Mouse (Mus musculus) bone marrow, adult 2 months (tissue): Measurements from ENCODE around the gene Catsper4.
A peak's percentile ranks its signal among the peaks of the same experiment; 100 is the strongest.

Source experiments
- CTCF ChIP-seq: fragments of 200-500 bp; IDR thresholded peaks from 2 replicates; pipeline ENCODE4 v1.5.1; 2011; ENCODE audit warnings: low read length, control low read depth; ENCODE audit not compliant: control insufficient read depth, insufficient read depth
- POLR2A ChIP-seq: fragments of 200-500 bp; IDR thresholded peaks from 2 replicates; pipeline ENCODE4 v1.6.1; 2011; ENCODE audit warnings: low read depth, mild to moderate bottlenecking, control low read depth, low read length, borderline replicate concordance; ENCODE audit not compliant: control insufficient read depth

DNA sequence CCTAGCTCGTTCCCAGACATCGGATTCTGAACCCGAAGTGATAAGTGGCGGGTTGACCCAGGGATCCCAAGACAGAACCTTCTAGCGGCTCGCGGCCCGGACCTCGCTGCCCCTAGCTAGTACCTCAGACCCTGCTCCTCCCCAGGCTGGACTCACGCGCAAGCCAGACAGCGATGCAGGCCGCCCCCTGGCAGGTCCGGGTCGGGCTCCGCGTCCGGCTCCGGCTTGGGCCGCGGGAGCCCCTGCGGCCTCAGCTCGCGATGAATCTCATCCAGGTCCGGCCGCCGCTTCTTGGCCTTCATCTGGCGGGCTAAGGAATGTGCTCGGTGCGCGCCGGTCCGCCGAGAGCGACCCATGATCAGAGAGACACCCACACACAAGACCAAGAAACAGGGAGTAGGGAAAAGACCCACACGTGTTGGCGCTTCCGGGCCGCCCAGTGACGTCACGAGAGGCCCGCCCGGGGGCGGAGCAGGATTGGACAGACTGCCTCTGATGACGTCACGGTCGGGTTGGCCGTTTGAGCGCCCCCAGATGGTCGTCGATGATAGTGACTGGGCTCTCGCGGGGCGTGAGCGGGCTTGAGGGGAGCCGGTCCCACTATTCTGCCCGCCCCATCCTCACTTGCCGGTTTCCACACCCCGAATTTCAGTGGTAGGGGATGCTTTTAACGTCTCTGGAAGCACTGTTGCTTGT is 18.1 kb upstream of the Catsper4 start, which contains the start of gene Zfp593:
- TF ChIP-seq POLR2A = peak; percentile 62; the same call in 1 of the 2 replicates
- TF ChIP-seq CTCF = peak; percentile 77
